Mouse (Mus musculus) hindbrain, embryonic 14.5 days (tissue): Measurements from ENCODE around the gene Plekhh2. TPM values are rescaled to one million over a fixed set of nuclear protein-coding genes. Genes with fewer than 3 reads are reported as not detected.

Source experiments
- ATAC-seq: fragments of 200-750 bp; cut with Nextera tagmentation; 2 replicates; pipeline ENCODE4 v1.8.0; 2017; ENCODE audit warnings: moderate number of reproducible peaks, mild to moderate bottlenecking, moderate TSS enrichment, moderate library complexity; ENCODE audit not compliant: low FRiP score
- DNase-seq: peaks from one replicate; pipeline ENCODE4 v3.0.0-alpha.2; 2015; ENCODE audit warnings: low spot score
- H3K27ac ChIP-seq: fragments of 300-500 bp; sonication (generic); 2 replicates; pipeline ENCODE4 v1.5.1; 2014; ENCODE audit warnings: mild to moderate bottlenecking, moderate library complexity
- H3K27me3 ChIP-seq: fragments of 300-500 bp; sonication (generic); 2 replicates; pipeline ENCODE4 v1.6.1; 2014; ENCODE audit warnings: mild to moderate bottlenecking, low read length, mixed read lengths; ENCODE audit not compliant: control insufficient read depth, insufficient read depth
- H3K36me3 ChIP-seq: fragments of 300-500 bp; sonication (generic); replicated peaks from 2 replicates; pipeline ENCODE4 v1.6.1; 2014; ENCODE audit not compliant: control insufficient read depth, insufficient read depth
- H3K4me1 ChIP-seq: fragments of 300-500 bp; sonication (generic); replicated peaks from 2 replicates; pipeline ENCODE4 v1.6.1; 2014; ENCODE audit warnings: antibody characterized with exemption, low read length, mixed read lengths; ENCODE audit not compliant: control insufficient read depth, insufficient read depth
- H3K4me2 ChIP-seq: fragments of 300-500 bp; sonication (generic); replicated peaks from 2 replicates; pipeline ENCODE4 v1.6.1; 2014; ENCODE audit warnings: mild to moderate bottlenecking, moderate library complexity
- H3K4me3 ChIP-seq: fragments of 300-500 bp; sonication (generic); replicated peaks from 2 replicates; pipeline ENCODE4 v1.5.1; 2014; ENCODE audit warnings: mild to moderate bottlenecking, low read length
- H3K9ac ChIP-seq: fragments of 300-500 bp; sonication (generic); 2 replicates; pipeline ENCODE4 v1.6.1; 2014
- H3K9me3 ChIP-seq: fragments of 300-500 bp; sonication (generic); 2 replicates; pipeline ENCODE4 v1.6.1; 2016; ENCODE audit warnings: low read length; ENCODE audit not compliant: control insufficient read depth
- WGBS: fragments of 180-500 bp; shearing (Covaris S2); extraction: QIAGEN DNeasy Blood & Tissue Kit; methylation state at CpG from one replicate; pipeline ENCODE4 v1.1.7; 2014; 5-methylcytosine and 5-hydroxymethylcytosine counted together
- polyA plus RNA-seq: library from polyadenylated mRNA; unstranded; fragments of >200 nt; fragmentation: Nextera tagmentation; extraction: Ambion mirVana; gene quantifications from 2 replicates; pipeline ENCODE4 v1.2.1, GENCODE M21; 2014

Plekhh2 gene
- polyA plus RNA-seq, 1 experiment from 2014 or later: 2.6 TPM

DNA sequence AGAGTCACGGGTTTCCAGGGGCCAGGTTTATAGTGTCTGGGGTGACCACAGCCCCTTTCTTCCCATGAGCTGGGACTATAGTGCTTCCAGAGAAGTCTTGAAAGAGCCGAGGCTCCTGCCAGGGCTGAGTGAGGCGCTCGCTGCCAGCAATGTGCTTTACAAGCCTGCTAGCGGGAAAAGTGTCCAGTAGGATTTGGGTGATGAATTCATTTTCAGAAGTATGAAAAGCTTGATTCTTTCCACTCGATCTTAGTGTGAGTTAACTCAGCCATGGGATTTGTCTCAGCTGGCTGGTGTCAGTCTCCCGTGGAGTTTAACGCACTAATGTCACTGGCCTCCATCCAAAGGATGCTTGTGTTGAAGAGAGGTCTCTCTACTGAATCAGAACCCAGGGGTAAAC, 124.6 kb downstream of the Plekhh2 start:
- Histone ChIP-seq H3K36me3 (0 out of 2 replicates have a peak, but pooled peaks cover 4% of the 10 kb centered on the region), H3K9me3 (no peaks in the 10 kb centered on the region), H3K4me3 (no peak overlapping the region), H3K9ac (no peak overlapping the region), H3K27ac (no peak overlapping the region), H3K4me2 (no peak overlapping the region), H3K4me1 (no peaks in the 10 kb centered on the region), H3K27me3 (no peaks in the 10 kb centered on the region)
- DNase-seq: peak; percentile 24
- no peak for ATAC-seq
- 52% methylated on average over 8 of the region's 8 CpGs for WGBS

DNA sequence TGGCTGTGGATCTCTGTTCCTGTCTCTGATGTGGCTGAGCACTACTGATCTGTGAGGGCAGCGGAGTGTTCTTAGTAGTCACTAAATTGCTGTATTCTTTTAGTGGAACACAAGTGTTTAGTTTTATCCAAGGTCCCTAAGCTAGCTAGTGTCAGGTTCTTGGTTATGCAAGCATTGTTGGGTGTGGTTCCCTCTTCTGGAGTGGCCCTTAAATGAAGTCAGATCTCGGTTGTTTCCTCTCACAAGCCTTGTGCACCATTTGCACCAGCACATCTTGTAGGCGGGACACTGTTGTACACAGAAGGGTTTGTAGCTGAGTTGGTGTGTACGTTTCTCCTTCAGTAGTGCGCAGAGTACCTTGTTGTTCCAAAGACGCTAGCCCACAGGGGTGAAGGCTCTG, 126.3 kb downstream of the Plekhh2 start:
- H3K27me3 ChIP-seq: no peaks in the 10 kb centered on the region
- no peak overlapping the region for H3K4me2 ChIP-seq
- H3K4me1 ChIP-seq: no peaks in the 10 kb centered on the region
- H3K9me3 ChIP-seq: no peaks in the 10 kb centered on the region
- no peak overlapping the region for H3K9ac ChIP-seq
- WGBS: 97% methylated on average over 6 of the region's 6 CpGs
- no peak overlapping the region for H3K27ac ChIP-seq
- H3K4me3 ChIP-seq: no peak overlapping the region
- ATAC-seq (no peak), DNase-seq (no peak)
- no peaks in the 10 kb centered on the region for H3K36me3 ChIP-seq

DNA sequence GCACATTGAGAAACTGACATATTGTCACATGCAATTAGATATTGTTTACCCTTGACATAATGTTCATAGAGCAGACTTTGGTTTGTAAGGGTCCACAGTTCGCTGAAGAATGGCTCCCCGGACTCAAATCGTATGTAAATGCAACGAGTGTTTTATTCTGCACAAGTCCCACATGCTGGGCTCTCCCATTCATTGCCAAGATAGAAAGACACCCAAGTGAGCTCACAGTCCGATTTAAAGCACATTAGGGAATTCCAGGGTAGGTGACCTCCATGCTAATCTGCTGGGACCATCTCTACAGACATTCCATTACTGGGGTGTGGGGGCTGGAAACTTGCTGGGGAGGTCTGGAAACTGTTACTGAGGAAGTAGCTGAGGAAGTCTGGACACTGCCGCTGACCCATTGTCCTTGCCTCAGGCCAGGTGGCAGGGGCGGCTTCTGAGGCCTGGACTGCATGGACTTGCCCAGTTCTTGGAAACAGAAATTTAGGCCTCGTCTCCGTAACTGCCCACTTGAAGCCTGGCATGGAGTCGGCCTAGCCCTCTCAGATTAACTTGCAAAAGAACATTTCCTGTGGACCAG, 128.2 kb downstream of the Plekhh2 start:
- H3K4me3 ChIP-seq: no peak overlapping the region
- ATAC-seq: no peak
- H3K27me3 ChIP-seq: no peaks in the 10 kb centered on the region
- WGBS: 64% methylated on average over 10 of the region's 10 CpGs
- no peak overlapping the region for H3K27ac ChIP-seq
- no peak for DNase-seq
- H3K4me2 ChIP-seq: no peak overlapping the region
- no peaks in the 10 kb centered on the region for H3K4me1 ChIP-seq
- no peak overlapping the region for H3K9ac ChIP-seq
- H3K36me3 ChIP-seq: no peaks in the 10 kb centered on the region
- no peaks in the 10 kb centered on the region for H3K9me3 ChIP-seq

DNA sequence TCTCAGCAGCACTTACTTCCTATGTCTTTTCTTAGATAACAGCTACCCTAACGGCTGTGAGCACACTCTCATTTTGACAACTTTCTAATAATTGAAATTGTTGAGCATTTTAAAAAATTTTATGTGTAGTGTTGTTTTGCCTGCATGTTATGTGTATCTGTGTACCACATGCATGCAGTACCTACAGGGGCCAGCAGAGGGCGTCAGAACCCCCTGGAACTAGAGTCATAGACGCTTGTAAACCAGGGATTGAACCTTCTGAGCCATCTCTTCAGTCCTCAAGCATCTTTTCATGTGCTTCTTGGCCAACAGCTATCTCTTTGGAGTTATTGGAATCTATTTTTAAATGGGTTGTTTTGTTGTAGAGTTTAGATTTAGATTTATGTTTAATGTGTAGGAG, 130.2 kb downstream of the Plekhh2 start:
- no peak overlapping the region for H3K4me3 ChIP-seq
- H3K27me3 ChIP-seq: no peaks in the 10 kb centered on the region
- DNase-seq (peak; percentile 28), ATAC-seq (no peak)
- no peaks in the 10 kb centered on the region for H3K4me1 ChIP-seq
- 33% methylated on average over 3 of the region's 3 CpGs for WGBS
- no peaks in the 10 kb centered on the region for H3K36me3 ChIP-seq
- H3K9ac ChIP-seq: no peak overlapping the region
- no peak overlapping the region for H3K4me2 ChIP-seq
- no peaks in the 10 kb centered on the region for H3K9me3 ChIP-seq
- H3K27ac ChIP-seq: no peak overlapping the region

DNA sequence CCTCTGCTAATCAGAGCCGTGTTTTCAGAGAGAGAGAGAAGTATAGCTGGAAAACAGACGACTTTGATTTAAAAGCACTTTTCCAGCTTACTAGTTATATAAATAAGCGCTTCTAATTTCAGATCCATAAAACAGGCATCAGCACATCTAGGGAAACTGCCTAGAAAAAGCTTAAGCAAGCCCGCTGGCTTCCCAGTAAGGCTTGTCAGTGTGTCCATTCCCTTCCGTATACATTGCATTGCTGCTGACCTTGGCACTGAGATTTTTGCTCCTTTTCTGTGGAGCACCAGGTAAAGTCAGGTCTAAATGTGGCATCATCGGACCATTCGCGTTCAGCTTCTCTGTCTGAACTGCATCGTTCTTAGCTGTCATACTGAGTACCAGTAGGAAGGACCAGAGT, 130.6 kb downstream of the Plekhh2 start:
- Histone ChIP-seq H3K9ac (no peak overlapping the region), H3K4me1 (no peaks in the 10 kb centered on the region), H3K4me3 (no peak overlapping the region), H3K9me3 (no peaks in the 10 kb centered on the region), H3K27me3 (no peaks in the 10 kb centered on the region), H3K36me3 (no peaks in the 10 kb centered on the region), H3K27ac (no peak overlapping the region), H3K4me2 (no peak overlapping the region)
- ATAC-seq: no peak
- 92% methylated on average over 9 of the region's 9 CpGs for whole genome bisulfite sequencing
- DNase-seq: no peak

DNA sequence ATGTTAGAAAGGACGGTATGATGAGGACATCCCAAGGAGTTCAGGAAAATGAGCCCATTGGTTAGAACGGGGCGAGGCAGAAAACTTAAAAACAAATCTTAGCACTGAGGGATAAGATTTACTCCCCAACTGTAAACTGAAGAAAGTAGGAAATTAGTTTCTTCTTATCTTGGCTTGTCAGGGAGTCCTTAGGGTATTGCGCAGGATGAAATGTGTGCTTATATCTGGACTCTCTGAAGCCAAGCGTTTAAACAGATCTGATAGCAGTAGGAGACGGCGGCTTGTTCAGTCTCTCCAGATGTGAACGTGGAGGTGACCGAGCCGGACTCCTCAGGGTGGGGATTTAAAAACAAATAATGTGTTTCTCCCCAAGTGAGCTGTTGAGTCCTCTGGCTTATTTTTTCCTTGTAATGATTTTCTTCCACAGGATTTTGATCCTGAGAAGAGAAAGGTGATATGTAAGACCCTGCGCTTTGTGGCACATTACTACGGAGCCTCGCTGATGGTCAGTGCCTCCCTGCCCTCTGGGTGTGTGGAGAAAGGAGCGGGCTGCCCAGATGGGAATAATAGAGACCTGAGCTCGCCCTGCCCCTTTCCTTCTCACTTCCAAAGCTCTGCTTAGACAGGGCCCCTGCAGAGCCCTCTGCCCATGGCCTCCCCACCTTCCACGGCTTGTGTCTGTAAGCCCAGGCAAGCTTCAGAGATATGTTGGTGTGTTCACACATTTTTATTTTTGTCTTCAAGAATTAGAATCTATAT, 132.8 kb downstream of the Plekhh2 start:
- ATAC-seq (no peak), DNase-seq (no peak)
- Histone ChIP-seq H3K9ac (no peak overlapping the region), H3K27ac (no peak overlapping the region), H3K9me3 (no peaks in the 10 kb centered on the region), H3K4me3 (no peak overlapping the region), H3K27me3 (no peaks in the 10 kb centered on the region), H3K4me2 (no peak overlapping the region), H3K4me1 (no peaks in the 10 kb centered on the region), H3K36me3 (no peaks in the 10 kb centered on the region)
- WGBS: 63% methylated on average over 16 of the region's 16 CpGs

DNA sequence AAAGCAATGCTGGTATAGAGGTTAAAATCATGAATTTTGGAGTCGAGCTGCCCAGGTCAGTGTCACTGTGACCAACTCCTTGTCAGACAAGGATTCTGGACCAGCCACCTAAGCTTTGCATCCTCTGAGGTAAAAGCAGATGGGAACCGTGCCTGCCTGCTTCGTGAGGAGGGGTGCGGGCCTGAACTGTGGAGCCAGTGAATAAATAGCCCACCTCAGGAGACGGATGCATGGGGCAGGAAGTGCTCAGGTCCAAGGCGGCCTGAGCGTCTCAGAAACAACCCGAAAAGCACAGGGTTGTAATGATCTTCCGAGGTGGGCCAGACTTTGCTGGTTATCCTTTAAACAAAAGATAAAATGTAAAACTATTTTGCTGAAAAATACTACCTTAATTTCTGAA, 133.4 kb downstream of the Plekhh2 start:
- Histone ChIP-seq H3K36me3 (no peaks in the 10 kb centered on the region), H3K9me3 (no peaks in the 10 kb centered on the region), H3K27me3 (no peaks in the 10 kb centered on the region), H3K4me3 (no peak overlapping the region), H3K9ac (no peak overlapping the region), H3K27ac (no peak overlapping the region), H3K4me2 (no peak overlapping the region), H3K4me1 (no peaks in the 10 kb centered on the region)
- WGBS: 40% methylated on average over 9 of the region's 9 CpGs
- ATAC-seq: no peak
- DNase-seq: no peak

DNA sequence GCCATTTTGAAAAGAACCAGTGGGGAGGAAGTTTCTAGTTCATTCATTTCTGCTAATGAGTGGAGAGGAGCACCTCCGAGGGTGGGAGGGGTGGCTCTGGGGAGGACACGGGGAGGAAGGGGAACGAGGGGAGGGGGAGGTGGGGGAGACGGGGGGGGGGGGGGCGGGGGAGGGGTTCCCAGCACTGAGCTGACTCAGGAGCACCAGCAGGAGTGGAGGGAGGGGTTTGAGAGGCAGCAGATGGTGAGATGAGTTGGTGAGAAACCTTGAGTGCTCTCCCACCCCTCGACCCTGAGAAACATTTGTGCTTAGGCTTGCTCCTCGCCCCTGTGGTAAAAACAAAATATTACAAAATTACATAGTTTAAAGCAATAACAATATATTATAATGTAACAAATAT, 134.2 kb downstream of the Plekhh2 start:
- ATAC-seq: no peak
- no peak for DNase-seq
- 36% methylated on average over 3 of the region's 7 CpGs for WGBS
- Histone ChIP-seq H3K36me3 (no peaks in the 10 kb centered on the region), H3K9me3 (no peaks in the 10 kb centered on the region), H3K4me2 (no peak overlapping the region), H3K9ac (no peak overlapping the region), H3K4me1 (no peaks in the 10 kb centered on the region), H3K27ac (no peak overlapping the region), H3K4me3 (no peak overlapping the region), H3K27me3 (no peaks in the 10 kb centered on the region)

DNA sequence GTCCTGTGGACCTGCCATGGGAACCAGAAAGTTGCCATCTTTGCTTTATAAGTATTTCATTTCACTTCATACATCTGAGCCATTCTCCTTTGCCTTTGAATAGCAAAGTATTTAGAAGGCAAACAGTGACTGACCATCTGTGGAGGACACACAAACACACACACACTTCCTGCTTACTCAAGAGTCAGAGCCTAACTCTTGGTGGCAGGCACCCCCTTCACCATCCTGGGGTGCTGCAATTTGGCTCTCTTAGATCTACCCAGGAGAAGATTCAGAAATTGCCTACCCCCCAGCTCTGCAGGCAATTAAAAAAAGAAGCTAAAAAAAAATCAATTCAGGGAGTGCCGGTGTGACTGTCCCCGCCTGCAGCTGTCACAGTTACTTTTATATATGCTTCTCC, 134.8 kb downstream of the Plekhh2 start:
- 66% methylated on average over 2 of the region's 2 CpGs for WGBS
- Histone ChIP-seq H3K36me3 (no peaks in the 10 kb centered on the region), H3K27me3 (no peaks in the 10 kb centered on the region), H3K9me3 (no peaks in the 10 kb centered on the region), H3K27ac (no peak overlapping the region), H3K4me3 (no peak overlapping the region), H3K4me1 (no peaks in the 10 kb centered on the region), H3K9ac (no peak overlapping the region), H3K4me2 (no peak overlapping the region)
- ATAC-seq: no peak
- DNase-seq: no peak
